Mouse (Mus musculus): Measurements from ENCODE around the gene Tnks2.
"Not testable (repeated sequence)": the region's sequence is repeated elsewhere in the genome, so short reads cannot be mapped to it uniquely, and the experiment has no call there.

Tnks2 gene

DNA sequence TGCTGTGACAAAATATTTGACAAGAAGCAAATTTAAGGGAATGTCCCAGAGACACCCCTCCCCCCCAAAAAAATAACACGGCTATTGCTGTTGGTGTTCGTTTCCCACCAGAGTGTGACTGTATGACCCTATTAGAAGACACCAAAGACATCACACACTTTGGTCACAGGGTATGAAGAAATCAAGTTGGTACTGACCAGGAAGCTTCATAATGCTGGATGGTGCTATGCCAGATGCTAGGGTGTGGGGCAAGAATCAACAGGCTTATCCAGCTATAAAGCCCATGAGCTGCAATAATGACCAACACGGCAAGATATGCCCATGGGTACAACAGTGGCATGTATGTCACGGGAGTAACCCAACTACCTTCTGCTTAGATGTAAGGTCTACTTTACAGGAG is 11.3 kb upstream of the Tnks2 start:
- no peak for DNase-seq (ENCODE audit: low spot score in 2 of 2)

DNA sequence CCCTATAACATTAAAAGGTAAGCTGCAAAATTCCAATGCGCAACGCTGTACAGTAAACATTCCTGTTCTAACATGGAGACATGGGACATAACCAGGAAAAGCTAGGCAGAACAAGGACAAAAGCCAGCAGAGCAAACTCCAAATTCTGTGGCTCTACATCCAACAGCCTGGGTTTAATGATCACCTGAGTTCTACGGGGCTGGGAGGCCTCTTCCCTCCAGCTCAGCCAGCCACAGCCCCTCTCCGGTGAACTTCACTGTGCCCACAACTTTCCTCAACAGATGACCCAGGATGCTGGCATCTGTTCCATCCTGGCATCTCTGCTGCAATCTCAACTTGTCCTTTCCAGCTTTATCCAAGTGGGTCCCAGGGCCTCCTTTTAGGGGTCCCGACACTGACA is 6.4 kb upstream of the Tnks2 start:
- no peak for DNase-seq (ENCODE audit: low spot score in 2 of 2)

DNA sequence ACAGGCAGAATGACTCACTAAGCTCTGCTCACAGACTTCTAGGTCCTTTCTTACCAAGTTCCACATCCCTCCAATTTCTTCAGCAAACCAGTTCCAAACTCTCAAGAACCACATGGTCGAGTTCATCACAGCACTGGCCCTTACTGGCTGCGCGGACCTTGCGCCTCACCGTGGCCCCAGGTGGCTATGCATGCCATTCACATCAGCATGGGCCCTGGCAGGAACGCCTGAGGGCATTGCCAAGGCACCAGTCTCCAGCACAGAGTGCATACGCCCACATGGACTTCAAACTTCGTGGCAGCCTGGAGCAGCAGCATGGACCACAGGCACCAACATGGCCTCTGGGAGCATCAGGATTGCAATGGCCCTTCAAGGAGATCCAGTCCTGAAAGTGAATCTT is 5.7 kb upstream of the Tnks2 start:
- no peak for DNase-seq (ENCODE audit: low spot score in 2 of 2)

DNA sequence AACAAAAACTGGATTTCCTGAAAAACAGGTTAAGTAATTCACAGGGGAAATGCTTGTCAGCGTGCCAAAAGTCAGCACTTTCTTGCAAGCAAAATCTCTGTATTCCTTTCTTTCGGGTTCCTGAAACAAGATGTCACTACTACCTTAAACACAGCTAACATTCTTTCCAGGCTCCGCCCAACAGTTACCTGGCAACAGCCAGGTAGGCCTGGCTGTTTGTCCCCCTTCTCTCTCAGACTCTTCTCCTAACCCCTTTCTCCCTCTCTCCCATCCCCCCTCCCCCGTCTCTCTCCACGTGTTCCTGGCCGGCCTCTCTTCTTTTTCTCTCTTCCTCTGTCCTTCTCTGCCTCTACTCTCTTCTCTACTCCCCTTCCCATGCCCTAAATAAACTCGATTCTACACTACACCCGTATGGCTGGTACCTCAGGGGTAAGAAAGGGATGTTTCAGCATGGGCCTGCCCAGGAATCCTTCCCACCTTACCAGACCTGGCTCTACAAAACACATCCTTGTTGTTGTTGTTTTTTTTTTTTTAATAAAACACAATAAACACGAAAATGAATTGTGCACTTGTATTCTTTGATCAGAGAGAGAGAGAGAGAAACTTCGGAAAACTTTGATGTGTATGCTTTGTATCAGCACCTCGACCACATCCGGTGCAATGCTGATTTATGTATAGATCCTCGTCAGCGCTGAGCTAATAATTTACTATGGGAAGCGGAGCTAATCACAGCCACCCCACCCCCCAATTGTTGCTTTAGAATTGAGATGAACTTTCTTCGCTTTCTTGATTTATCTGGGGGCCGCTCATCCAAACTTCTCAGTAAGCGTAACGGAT is 863 bp upstream of the Tnks2 start:
- no peak for DNase-seq (ENCODE audit: low spot score in 2 of 2)

DNA sequence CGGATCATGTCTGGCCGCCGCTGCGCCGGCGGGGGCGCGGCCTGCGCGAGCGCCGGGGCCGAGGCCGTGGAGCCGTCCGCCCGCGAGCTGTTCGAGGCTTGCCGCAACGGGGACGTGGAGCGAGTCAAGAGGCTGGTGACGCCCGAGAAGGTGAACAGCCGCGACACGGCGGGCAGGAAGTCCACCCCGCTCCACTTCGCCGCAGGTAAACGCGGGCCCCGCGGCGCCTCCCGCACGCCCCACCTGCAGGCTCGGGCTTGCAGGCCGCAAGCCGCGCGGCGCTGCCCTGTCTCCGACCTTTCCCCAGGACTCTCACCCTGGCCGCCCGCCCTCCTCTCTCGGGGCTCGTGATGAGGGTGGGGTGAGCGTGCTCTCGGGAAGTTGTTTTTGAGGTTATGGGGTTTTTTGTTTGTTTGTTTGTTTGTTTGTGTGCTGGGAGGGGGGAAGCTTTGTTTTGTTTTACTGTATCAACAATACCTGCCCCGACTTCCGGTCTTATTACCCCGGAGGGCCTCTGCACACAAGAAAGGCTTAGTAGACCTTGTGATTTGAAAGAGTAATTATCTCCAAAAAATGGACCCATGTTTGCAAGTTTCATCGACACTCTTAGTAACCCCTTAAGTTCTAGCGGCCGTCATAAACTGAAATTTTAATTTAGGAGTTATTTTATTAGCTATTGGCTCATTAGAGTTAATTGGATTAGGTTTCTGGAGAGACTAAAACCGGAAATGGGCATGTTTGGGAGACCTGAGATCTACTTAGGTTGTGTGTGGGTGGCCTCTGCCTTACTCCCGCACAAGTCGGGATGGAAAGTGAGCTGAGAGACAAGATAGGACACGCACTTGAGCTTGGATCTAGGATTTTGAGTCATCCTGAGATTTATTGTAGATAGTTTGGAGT is 750 bp downstream of the Tnks2 start:
- no peak for DNase-seq (ENCODE audit: low spot score in 2 of 2)

DNA sequence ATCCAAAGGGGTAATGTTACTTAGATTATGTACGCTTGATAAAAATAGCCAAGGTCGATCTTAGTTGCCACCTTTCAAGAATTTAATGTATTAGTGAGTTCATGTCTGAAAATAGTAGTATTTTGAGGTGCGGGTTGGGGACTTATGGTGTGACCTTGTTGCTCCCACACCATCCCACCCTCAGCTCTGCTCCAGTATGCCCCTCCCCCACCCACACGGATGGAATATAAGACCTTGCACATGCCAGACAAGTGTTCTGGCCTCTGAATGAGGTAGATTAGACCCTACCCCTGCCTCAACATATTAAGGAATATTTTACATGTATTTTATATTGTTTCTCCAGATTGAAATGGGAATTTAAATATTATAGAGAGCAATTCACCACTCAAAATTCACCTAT is 2.0 kb downstream of the Tnks2 start:
- DNase-seq (ENCODE audit: low spot score in 2 of 2) = no peak

DNA sequence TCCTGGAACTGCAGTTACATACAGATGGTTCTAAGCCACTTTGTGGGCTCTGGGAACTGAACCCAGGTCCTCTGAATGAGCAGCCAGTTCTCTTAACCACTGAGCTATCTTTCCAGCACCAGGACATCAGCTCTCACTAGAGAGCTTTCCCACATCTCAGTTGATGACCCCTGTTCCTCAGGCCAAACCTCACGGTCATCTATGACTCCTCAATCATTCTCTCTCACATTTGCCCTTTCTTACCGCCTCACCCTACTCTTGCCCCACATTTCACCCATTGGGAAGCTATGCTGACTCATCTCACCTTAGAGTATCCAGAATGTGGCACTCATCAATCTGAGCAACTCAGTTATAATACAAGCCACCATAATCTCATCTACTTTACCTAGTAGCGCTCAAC is 6.3 kb downstream of the Tnks2 start:
- DNase-seq (ENCODE audit: low spot score in 2 of 2) = no peak

DNA sequence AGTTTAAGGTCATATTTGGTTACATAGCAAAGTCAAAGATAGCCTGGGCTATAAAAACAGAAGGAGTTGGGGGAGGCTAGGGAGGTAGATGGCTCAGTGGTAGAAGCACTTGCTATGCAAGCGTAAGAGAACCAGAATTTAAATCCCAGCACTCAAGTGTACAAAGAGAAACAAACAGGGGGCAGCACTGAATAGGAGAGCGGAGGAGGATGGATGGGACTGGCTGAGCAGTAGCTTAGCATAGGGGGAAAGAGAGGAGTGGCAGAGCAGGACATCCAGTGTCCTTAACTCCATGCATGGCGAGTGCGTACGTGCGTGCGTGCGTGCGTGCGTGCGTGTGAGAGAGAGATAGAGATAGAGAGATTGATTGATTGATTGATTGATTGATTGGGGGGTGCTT is 9.8 kb downstream of the Tnks2 start:
- no peak for DNase-seq (ENCODE audit: low spot score in 2 of 2)

DNA sequence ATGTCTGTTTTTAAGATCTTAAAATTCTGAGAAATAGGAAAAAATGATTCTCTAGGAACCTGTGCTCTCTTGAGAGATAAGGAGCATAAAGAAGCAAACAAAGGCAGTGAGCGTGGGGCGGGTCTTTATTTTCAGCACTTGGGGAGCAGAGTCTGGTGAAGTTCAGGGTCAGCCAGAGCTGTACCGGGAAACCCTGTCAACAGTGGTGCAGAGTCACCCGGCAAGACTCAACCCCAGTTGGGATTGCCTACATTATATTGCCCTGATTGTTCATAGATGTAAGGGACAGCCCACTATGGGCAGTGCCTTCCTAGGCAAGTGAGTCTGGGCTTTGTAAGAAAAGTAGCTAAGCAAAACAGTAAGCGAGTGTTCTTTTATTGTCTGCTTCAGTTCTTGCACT is 11.9 kb downstream of the Tnks2 start:
- no peak for DNase-seq (ENCODE audit: low spot score in 2 of 2)

DNA sequence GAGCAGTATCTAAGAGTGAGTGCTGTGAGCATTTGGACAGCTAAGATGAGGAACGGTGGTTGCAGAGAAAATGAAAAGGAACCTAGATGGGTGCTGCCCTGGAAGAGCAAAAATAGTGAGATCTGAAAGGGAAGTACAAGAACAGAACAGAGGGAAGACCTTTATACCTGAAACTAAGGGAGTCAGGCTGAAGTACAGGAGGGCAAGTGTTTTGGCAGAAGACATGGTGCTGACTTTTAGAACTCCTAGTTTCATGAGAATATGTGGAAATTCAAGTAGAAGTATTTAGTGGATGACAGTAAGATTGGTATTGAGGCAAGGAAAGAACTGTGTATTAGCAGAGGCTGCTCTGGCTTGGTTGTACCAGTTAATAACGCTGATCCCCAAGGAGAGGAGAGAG is 19.8 kb downstream of the Tnks2 start:
- DNase-seq (ENCODE audit: low spot score in 2 of 2) = no peak

DNA sequence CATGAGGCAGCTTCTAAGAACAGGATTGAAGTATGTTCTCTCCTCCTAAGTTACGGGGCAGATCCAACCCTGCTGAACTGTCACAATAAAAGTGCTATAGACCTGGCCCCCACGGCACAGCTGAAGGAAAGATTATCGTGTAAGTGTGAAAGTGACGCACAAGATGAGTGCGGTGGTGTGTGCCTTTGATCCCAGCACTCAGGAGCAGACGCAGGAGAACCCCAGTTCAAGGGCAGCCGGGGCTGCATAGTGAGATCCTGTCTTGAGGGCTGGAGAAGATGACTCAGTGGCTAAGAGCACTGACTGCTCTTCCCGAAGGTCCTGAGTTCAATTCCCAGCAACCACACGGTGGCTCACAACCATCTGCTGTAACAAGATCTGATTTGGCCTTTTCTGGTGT is 23.8 kb downstream of the Tnks2 start:
- DNase-seq (ENCODE audit: low spot score in 2 of 2) = no peak

DNA sequence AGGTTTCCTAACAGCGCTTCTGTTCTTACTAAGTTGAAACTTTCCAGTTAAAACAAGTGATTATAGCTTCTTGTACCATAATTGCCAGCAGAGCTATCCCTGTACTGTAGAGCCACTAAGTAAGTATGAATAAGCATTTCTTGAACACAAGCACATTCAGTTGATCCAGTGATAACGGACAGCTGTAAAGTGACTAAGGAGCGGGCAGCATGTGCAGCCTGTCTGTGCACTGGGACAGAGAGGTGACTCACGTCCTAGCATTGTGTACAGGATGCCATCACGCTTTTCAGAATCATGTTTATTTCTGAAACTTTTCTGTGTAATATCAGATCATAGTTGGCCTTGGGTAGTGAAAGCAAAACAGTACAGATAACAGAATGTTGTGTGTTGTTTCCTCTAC is 26.4 kb downstream of the Tnks2 start:
- DNase-seq (ENCODE audit: low spot score in 2 of 2) = no peak

DNA sequence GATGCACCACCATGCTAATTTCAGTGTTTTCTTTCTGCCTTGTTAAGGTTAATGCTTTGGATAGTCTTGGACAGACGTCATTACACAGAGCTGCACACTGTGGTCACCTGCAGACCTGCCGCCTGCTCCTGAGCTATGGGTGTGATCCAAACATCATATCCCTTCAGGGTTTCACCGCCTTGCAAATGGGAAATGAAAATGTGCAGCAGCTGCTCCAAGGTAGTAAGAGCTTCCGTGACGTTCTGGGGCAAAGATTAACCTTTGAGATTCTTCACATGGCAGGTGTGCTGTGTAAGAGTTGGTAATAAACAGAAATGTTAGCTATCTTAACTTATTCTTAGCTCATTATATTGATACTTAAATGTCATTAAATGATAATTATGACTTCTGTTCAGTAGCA is 31.9 kb downstream of the Tnks2 start:
- DNase-seq (ENCODE audit: low spot score in 2 of 2) = no peak

DNA sequence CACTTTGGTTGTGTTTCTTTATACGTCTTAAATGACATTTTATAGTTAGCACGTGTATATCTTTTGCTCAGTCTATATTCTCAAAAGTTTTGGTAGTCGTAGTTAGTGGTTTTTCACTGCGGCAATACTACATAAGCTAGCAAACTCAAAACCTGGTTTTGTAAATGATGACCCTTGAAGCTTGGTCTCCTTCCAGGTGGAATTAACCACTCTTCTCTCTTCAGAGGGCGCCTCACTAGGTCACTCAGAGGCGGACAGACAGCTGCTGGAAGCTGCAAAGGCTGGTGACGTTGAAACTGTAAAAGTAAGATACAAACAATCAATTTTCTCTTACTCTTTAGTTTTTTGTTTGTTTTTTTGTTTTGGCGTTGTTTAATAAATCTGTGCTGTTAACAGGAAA is 33.4 kb downstream of the Tnks2 start:
- no peak for DNase-seq (ENCODE audit: low spot score in 2 of 2)

DNA sequence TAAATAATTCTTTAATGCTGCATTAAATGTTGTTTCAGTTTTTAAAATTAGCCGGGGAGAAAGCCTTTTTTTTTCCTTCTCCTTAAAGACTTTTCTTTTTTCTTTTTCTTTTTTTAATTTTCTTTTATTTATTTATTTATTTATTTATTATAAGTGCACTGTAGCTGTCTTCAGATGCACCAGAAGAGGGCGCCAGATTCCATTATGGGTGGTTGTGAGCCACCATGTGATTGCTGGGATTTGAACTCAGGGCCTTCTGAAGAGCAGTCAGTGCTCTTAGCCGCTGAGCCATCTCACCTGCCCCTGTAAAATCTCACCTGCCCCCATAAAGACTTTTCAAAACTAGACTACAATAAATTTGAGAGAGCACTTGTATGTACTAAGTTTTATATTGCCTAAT is 34.6 kb downstream of the Tnks2 start:
- not testable (repeated sequence) for DNase-seq (ENCODE audit: low spot score in 2 of 2)

DNA sequence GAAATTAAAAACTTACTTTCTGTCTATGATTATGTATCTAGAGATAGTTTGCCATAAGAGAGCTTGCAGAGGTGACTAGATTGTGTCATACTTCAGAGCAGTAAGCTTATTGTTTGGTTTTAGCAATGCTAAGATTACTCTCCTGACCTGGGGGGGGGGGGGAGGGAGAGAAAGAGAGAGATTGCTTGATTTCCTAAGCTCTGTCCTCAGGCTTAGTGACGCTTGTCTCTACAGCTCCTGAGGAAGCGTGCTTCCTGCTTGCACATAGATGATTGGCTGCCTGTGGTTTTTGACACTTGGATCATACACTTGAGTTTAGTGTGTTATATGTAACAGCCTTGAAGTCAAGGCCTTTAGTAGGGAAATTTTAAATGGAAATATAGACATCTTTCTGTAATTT is 40.6 kb downstream of the Tnks2 start:
- DNase-seq (ENCODE audit: low spot score in 2 of 2) = no peak

DNA sequence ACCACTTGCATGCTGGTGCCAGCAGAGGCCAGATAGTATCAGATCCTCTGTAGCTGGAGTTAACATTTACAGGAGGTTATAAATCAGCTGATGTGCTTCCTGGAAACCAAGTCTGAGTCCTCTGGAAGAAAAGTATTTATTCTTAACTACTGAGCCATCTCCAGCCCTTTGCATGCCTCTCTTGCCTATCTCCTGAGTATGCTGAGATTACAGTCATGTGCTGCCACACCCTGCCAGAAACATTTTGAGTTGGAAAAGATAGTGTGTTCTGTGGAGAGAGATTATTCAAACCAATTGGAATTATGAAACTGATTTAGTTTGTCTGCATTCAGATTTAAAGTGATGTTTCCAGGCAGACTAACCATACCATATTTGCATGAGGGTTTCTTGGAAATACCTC is 43.3 kb downstream of the Tnks2 start:
- no peak for DNase-seq (ENCODE audit: low spot score in 2 of 2)

DNA sequence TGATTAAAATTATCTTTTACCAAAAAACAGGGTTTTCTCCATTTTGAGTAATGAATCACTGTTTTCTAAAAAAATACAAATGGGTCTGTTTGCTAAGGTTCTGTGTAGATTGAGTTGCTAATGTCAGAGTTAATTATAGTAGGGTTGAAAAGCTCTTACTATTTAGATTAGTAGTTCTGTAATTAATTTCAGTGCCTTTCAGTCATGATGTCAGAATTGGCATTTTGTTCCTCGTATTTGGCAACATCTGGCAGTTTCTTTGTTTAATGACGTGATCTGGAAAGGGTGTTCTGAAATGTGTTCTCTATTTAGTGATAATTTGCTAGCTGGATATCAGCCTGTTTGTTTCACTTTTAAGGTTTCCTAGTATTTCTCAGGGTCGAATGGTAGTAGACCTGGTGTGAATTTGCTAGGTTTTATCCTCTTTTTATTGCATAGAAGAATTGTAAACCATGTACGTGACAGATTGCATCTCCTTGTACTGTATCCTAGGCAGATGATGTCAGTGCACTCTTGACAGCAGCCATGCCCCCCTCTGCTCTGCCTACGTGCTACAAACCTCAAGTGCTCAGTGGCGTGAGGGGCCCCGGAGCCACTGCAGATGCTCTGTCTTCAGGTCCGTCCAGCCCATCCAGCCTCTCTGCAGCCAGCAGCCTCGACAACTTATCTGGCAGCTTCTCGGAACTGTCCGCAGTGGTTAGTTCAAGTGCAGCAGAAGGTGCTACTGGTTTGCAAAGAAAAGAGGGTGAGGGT is 44.9 kb downstream of the Tnks2 start:
- no peak for DNase-seq (ENCODE audit: low spot score in 2 of 2)

DNA sequence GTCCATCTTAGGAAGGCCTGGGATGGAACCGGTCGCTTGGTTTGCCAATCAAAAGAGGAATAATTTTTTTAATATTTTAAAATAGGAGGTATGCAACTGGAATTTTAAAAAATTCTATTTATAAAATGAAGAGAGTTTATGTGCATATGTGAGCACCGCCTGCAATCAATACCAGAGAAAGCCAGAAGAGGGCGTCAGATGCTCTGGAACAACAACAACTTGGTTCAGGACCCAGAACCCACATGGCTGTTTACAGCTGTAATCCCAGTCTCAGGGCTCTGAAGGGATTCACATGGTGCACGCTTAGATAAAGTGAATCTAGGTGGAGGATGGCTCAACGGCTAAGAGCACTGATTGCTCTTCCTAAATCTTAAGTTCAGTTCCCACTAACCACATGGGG is 49.1 kb downstream of the Tnks2 start:
- DNase-seq (ENCODE audit: low spot score in 2 of 2) = peak in 1 of 2 experiments; percentile 30

DNA sequence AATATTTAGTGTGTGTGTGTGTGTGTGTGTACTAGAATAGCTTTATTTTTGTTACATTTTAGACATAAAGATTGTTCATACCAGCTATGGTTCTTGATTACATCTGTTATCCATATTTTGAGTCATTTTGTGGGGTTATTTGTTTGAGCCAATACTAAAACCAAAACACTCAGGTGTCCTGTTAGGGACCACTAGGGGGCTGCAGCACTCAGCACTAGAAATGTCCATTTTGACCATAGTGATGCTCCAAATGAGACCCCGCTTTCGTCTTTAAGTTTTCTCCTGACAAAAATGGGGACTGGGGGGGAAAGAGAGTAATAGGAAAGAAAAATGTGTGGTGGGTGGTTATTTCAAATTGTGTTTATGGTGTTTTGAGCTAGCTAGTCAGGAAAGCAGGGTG is 52.3 kb downstream of the Tnks2 start:
- DNase-seq (ENCODE audit: low spot score in 2 of 2) = no peak

DNA sequence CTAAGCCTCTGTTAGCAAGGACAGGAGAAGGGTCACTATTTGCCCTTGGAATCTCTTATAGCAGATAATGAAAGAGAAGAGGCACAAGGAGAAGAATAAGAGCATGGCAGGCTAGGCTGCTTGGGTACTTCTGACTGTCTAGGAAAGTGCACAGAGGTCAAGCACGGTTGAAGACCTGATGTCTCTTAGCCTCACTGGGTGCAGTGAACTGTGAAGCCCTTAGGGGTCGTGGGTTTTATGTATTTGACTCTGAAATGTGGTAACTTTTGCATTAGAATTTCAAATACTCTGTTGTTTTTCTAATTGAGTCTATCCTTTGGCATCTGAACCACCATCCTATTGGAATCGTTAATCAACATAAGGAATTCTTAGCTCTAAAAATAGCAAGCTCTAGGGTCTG is 53.7 kb downstream of the Tnks2 start:
- no peak for DNase-seq (ENCODE audit: low spot score in 2 of 2)

DNA sequence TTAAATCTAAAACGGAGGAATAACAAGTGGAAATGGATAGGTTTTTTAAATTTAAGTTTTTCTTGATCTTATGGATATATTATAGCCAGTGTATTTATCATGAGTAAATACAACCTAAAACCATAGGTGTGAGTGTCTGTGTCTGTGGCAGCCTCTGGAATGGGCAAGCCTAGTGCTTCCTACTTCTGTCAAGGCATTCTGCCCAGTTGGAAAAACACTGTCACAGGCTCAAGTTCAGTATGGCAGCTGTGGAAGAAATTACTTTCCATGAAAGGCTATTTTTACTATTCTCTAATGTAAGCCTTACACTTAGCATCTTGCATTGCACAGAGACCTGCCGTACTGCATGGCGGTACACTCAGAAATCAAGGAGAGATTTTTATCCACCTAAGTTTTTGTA is 57.7 kb downstream of the Tnks2 start:
- DNase-seq (ENCODE audit: low spot score in 2 of 2) = no peak

Measured in right cerebral cortex, adult 2 months (tissue).